Mouse (Mus musculus) E14TG2a.4 (cell line): Measurements from ENCODE around the gene Mprip.

ENCODE experiments used
- CTCF ChIP-seq: conservative IDR thresholded peaks from 2 replicates; pipeline ENCODE4 v1.5.1; 2014; ENCODE audit warnings: low read length
- NANOG ChIP-seq: IDR thresholded peaks from 2 replicates; pipeline ENCODE4 v1.6.1; 2014; ENCODE audit warnings: borderline replicate concordance, low read length, mixed read lengths

GRCm38 (mm10) chr11:59639957-59640643 is 21.0 kb upstream of the Mprip start:
- no peak for TF ChIP-seq CTCF
- no peak for TF ChIP-seq NANOG
